Mouse (Mus musculus): ENCODE results near the gene Pdk2. TPM values are rescaled to one million over a fixed set of nuclear protein-coding genes. Genes with fewer than 3 reads are reported as not detected.

Gene Pdk2
- 100 to 1,000 TPM; 133 TPM for total RNA-seq (2021)
- long read RNA-seq, experiment 1, transcript Pdk2-201 (11 exons, 2,246 nt): major isoform, 193 of 208 reads
- long read RNA-seq, experiment 1, partial matches to known transcripts: 6 of 208 reads
- long read RNA-seq, experiment 1, other reads (novel, unspliced or antisense): 9 of 208 reads
- long read RNA-seq, experiment 2, transcript Pdk2-201 (11 exons, 2,246 nt): major isoform, 239 of 276 reads
- long read RNA-seq, experiment 2, partial matches to known transcripts: 14 of 276 reads
- long read RNA-seq, experiment 2, other reads (novel, unspliced or antisense): 23 of 276 reads

DNA sequence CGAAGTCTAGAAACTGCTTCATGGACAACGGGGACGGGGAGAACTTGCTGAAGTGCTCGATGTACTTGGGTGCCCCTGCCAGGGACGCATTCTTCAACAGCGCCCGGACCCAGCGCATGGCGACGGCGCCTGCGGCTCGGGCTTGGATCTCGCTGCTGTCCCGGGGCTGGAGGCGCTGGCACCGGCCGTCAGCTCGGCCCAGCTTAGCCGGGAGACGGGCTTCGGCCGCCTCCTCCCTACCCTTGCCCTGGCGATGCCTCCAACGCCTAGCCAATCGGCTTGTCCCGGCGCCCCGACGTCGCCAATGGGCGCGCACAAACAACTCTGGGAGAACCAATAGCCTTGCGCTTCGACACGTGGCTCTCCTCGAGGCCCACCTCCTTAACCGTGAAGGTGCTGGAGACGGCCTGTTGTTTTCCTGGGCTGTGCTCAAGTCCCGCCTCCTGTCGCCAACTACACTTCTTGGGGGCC is at the start of gene Pdk2:
Gene Pdk2 (minus strand): TSS at position 216 of the 471 bp plus-strand sequence.
- DNase-seq (ENCODE audit: low spot score in 2 of 2): peak; percentile 95 to 98
- peak within 1 kb of the TSS; percentile 94 for H3K4me3 ChIP-seq
- H3K27ac ChIP-seq: peak within 1 kb of the TSS; percentile 95
- TF ChIP-seq CTCF (conservative IDR thresholded peaks at IDR 0.05): no peak

DNA sequence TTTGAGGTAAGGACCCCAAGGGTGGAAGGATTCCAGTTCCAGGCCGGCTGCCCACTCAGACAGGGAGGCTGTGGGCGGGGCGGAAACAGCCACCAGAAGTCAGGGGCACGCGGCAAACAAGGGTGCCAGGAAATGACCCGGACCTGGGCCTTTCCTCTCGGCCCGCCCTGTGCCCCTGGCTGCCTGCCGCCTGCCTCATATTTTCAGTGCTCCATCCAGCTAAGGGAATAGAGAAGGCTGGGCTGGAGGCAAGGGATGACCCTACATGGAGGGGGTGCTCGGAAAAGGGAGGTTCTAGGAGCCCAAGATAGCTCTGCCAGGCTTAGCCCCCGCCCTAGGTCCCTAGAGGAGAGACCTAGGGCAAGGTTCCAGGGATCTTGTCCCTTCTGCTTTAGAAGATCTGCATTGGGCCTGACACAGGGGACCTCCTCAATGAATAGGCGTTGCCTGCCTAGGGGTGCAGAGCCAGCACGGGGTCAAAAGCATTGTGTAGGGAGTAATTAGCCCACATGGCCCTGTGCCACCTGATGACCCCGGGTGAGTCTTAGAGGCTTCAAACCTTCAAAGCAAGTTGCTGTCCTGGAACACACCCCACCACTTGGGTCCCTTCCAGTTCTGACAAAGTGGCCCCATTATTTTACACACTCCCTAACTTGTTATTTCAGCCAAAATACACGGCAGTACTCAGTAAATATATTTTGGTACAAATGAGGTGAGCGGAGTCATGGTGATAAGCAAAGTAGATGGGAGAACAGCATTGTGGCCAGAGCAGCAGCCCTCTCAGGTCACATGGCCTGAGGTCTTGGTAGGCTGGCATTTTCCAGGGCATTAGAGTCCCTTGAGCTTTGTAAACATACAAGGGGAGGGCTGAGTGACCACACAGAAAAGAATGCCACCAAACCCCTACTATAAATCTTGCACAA is 48.0 kb upstream of the Pdk2 start:
- H3K4me3 ChIP-seq: no peak overlapping the region
- peak overlapping the region; percentile 36 for H3K27ac ChIP-seq
- DNase-seq (ENCODE audit: low spot score in 2 of 2): no peak
- TF ChIP-seq CTCF (conservative IDR thresholded peaks at IDR 0.05): no peak

- TF ChIP-seq CTCF (conservative IDR thresholded peaks at IDR 0.05): no peak
- H3K27ac ChIP-seq: peak overlapping the region; percentile 36
- no peak for DNase-seq (ENCODE audit: low spot score in 2 of 2)
- H3K4me3 ChIP-seq: no peak overlapping the region
Measured at GRCm38 (mm10) chr11:95088286-95088685, 47.1 kb upstream of the Pdk2 start.

DNA sequence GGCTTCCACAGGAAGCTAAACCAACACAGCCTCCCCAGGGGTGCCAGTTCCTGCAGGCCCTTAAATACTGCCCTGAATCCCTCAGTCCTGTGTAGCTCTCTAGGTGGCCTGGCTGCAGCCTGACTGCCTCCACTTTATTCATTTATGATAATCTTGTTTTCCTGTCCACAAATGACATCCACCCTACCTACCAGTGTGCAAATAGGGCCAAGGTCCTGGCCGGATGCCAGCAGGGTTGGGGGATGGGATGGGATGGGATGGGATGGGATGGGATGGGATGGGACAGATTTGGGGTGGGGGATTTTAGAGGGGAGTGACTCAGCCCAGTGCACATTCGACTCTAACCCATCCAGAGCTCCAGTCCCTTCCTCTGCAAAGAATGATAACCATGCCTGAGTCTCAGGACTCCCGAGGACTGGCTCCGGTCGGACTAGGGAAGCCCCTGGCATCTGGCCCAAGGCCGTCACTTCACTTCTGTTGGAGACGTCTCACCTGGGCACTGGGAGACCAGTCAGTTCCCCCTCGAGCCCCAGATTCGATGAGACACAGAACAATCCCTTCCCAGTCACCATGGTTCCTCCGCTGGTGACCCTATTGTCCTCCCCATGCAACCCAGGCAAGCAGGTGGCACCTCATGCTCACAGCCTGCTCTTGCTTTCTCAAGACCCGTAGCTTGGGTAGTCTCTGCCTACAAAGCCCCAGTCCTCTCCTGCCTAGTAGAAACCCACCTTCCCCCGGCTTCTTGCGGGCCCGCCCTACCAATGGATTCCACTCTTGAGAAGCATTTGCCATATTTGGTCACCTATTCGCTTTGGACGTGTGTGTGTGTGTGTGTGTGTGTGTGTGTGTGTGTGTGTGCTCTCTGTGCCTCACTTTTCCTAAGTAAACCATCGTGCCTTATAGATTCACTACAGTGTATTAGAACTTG is 46.4 kb upstream of the Pdk2 start:
- DNase-seq (ENCODE audit: low spot score in 2 of 2): no peak
- Histone ChIP-seq H3K4me3 (no peak overlapping the region), H3K27ac (no peak overlapping the region)
- TF ChIP-seq CTCF (conservative IDR thresholded peaks at IDR 0.05): no peak

- TF ChIP-seq CTCF (conservative IDR thresholded peaks at IDR 0.05): no peak
- Histone ChIP-seq H3K27ac (no peak overlapping the region), H3K4me3 (no peak overlapping the region)
- no peak for DNase-seq (ENCODE audit: low spot score in 2 of 2)
Measured at GRCm38 (mm10) chr11:95086229-95086628, 45.1 kb upstream of the Pdk2 start.

- no peak for DNase-seq (ENCODE audit: low spot score in 2 of 2)
- no peak for TF ChIP-seq CTCF (conservative IDR thresholded peaks at IDR 0.05)
- Histone ChIP-seq H3K27ac (no peak overlapping the region), H3K4me3 (no peak overlapping the region)
Measured at GRCm38 (mm10) chr11:95085710-95086109, 44.6 kb upstream of the Pdk2 start.

DNA sequence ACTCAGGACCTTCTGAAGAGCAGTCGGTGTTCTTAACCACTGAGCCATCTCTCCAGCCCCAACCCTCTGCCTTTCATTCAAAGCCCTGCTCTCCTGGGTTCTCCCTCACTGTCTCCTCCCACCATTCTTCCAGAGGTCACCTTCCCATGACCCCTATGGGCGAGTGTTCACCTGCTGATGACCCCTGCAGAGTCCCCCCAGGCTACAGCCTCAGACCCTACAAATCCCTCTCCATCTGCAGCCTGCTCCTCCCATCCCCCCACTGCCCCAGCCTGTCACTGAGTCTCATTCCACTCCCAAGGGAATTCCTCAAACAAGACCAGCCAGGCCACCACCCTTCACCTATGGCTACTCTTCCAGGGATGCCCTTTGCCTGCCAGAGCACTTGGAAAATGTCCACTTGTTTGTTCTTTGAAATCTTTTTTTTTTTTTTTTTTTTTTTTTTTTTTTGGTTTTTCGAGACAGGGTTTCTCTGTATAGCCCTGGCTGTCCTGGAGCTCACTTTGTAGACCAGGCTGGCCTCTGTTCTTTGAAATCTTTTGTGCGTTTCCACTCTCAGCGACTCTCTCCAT is 43.7 kb upstream of the Pdk2 start:
- Histone ChIP-seq H3K27ac (no peak overlapping the region), H3K4me3 (no peak overlapping the region)
- no peak for TF ChIP-seq CTCF (conservative IDR thresholded peaks at IDR 0.05)
- DNase-seq (ENCODE audit: low spot score in 2 of 2): no peak

DNA sequence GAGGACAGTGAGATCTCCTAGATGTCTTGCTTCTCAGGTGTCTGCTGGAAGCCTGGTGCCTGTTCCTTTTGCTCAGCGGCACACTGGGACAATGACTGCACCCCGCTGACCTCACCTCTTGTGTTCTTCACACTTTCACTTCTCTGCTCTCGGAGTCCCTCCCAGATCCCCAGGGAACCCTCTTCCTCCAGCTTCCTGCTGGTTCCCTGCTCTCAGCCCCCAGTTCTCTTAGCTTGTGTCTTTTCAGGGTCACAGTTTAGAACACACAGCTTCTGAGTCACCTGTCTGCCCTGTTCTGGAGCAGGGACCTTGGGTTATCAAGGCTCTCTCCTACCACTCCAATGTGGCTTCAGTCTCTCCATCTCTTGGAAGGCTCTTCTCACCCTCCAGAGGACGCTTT is 43.0 kb upstream of the Pdk2 start:
- Histone ChIP-seq H3K27ac (no peak overlapping the region), H3K4me3 (no peak overlapping the region)
- no peak for TF ChIP-seq CTCF (conservative IDR thresholded peaks at IDR 0.05)
- DNase-seq (ENCODE audit: low spot score in 2 of 2): no peak

- no peak for DNase-seq (ENCODE audit: low spot score in 2 of 2)
- Histone ChIP-seq H3K4me3 (no peak overlapping the region), H3K27ac (no peak overlapping the region)
- TF ChIP-seq CTCF (conservative IDR thresholded peaks at IDR 0.05): no peak
Measured at GRCm38 (mm10) chr11:95082896-95083295, 41.7 kb upstream of the Pdk2 start.

DNA sequence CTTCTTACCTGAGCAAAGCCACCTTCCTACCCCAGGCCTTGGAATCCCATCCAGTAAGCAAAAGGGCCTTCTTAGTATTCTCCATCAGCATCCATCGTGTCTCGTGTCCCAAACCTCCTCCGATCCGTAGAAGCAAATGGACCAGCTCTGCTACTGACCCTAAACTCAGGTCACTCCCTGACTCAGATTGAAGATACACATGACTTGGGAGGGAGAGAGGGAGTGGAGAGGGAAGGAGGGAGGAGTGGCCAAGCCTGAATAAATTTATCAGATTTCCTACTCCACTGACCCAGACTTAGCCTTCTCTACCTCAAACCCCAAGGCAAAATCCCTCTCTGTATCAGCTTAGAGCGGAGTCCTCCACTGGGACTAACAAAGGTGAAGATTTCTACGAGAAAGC is 39.6 kb upstream of the Pdk2 start:
- Histone ChIP-seq H3K27ac (no peak overlapping the region), H3K4me3 (no peak overlapping the region)
- no peak for TF ChIP-seq CTCF (conservative IDR thresholded peaks at IDR 0.05)
- no peak for DNase-seq (ENCODE audit: low spot score in 2 of 2)

DNA sequence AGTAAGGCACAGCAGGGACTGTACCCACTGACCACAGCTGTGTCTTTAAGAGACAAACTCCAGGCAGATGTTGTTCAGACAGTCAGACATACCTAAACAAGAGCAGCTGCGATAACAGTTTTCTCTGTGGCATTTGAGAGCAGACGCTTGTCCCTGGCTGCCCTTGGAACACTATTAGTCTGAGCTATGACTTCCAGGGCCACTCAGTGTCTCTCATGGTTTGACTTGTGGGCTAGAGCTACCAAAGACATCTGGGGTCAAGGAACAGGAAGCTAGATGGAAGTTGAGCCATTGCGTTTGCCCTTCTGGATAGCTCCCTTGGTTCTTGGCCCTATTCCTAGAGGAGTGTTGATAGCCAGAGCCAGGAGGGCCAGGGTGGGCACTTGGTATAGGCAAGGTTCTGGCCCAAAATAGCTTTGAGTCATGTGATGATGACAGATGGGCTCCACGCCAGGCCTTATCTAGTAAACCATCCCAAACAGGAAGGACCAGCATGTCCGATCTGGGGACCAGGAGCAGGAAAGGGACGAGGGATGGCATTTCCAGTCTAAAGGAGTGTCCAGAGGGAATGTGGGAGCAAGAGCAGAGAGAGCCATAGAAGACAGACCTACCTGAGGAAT is 38.2 kb upstream of the Pdk2 start:
- DNase-seq (ENCODE audit: low spot score in 2 of 2): no peak
- Histone ChIP-seq H3K27ac (no peak overlapping the region), H3K4me3 (no peak overlapping the region)
- TF ChIP-seq CTCF (conservative IDR thresholded peaks at IDR 0.05): no peak

- H3K27ac ChIP-seq: no peak overlapping the region
- no peak overlapping the region for H3K4me3 ChIP-seq
- no peak for TF ChIP-seq CTCF (conservative IDR thresholded peaks at IDR 0.05)
- DNase-seq (ENCODE audit: low spot score in 2 of 2): no peak
Measured at GRCm38 (mm10) chr11:95077956-95078355, 36.8 kb upstream of the Pdk2 start.

Measured in layer of hippocampus, adult 2 months (tissue).